Mouse (Mus musculus): Measurements from ENCODE around the gene Il24. TPM values are rescaled to one million over a fixed set of nuclear protein-coding genes. Genes with fewer than 3 reads are reported as not detected.

Il24 gene
- polyA plus RNA-seq (2016; fragmentation: Nextera tagmentation; extraction: Ambion mirVana), result not detected in 2 replicates

GRCm38 (mm10) chr1:130887354-130887753 lies at the start of gene Il24:
TSS of gene Il24 (minus strand) at chr1:130887454.
- H3K9me3 ChIP-seq, result no peaks in the 10 kb centered on the region
- H3K4me2 ChIP-seq, result no peak within 1 kb of the TSS
- ATAC-seq (ENCODE audit: insufficient number of reproducible peaks, insufficient read depth, low FRiP score, low TSS enrichment, low read depth), result no peak
- no peak within 1 kb of the TSS for H3K27ac ChIP-seq
- no peaks in the 10 kb centered on the region for H3K4me1 ChIP-seq (replicated peaks)
- H3K27me3 ChIP-seq, result no peaks in the 10 kb centered on the region
- H3K9ac ChIP-seq (replicated peaks), result no peak within 1 kb of the TSS
- H3K4me3 ChIP-seq (replicated peaks), result no peak within 1 kb of the TSS
- no peaks in the 10 kb centered on the region for H3K36me3 ChIP-seq

GRCm38 (mm10) chr1:130936351-130936750 lies 49.1 kb upstream of the Il24 start:
- Histone ChIP-seq H3K4me3 (replicated peaks) (no peak overlapping the region), H3K27ac (no peak overlapping the region), H3K9me3 (no peaks in the 10 kb centered on the region), H3K36me3 (no peaks in the 10 kb centered on the region), H3K9ac (replicated peaks) (no peak overlapping the region), H3K4me2 (no peak overlapping the region), H3K27me3 (no peaks in the 10 kb centered on the region), H3K4me1 (replicated peaks) (peaks cover 6% of the 10 kb centered on the region; the same call in 1 of the 2 replicates)
- WGBS, result 6% methylated on average over 6 of the region's 6 CpGs
- ATAC-seq (ENCODE audit: insufficient number of reproducible peaks, insufficient read depth, low FRiP score, low TSS enrichment, low read depth), result no peak

- Histone ChIP-seq H3K27ac (no peak overlapping the region), H3K27me3 (no peaks in the 10 kb centered on the region), H3K36me3 (no peaks in the 10 kb centered on the region), H3K9ac (replicated peaks) (no peak overlapping the region), H3K4me2 (no peak overlapping the region), H3K4me3 (replicated peaks) (no peak overlapping the region), H3K9me3 (no peaks in the 10 kb centered on the region), H3K4me1 (replicated peaks) (no peaks in the 10 kb centered on the region)
- no peak for ATAC-seq (ENCODE audit: insufficient number of reproducible peaks, insufficient read depth, low FRiP score, low TSS enrichment, low read depth)
Measured at GRCm38 (mm10) chr1:130926484-130926883, 39.2 kb upstream of the Il24 start.

- Histone ChIP-seq H3K36me3 (no peaks in the 10 kb centered on the region), H3K9ac (replicated peaks) (no peak overlapping the region), H3K4me3 (replicated peaks) (no peak overlapping the region), H3K9me3 (no peaks in the 10 kb centered on the region), H3K4me1 (replicated peaks) (no peaks in the 10 kb centered on the region), H3K27ac (no peak overlapping the region), H3K4me2 (no peak overlapping the region), H3K27me3 (no peaks in the 10 kb centered on the region)
- ATAC-seq (ENCODE audit: insufficient number of reproducible peaks, insufficient read depth, low FRiP score, low TSS enrichment, low read depth), result no peak
- WGBS, result 27% methylated on average over 1 of the region's 1 CpGs
Measured at GRCm38 (mm10) chr1:130918323-130918980, 31.2 kb upstream of the Il24 start.

GRCm38 (mm10) chr1:130911401-130912010 lies 24.3 kb upstream of the Il24 start, which contains the start of gene Il20:
TSS of gene Il20 (minus strand) at chr1:130911451.
- H3K4me2 ChIP-seq, result no peak within 1 kb of the TSS
- H3K27me3 ChIP-seq, result no peaks in the 10 kb centered on the region
- H3K4me1 ChIP-seq (replicated peaks), result no peaks in the 10 kb centered on the region
- no peaks in the 10 kb centered on the region for H3K36me3 ChIP-seq
- no peak for ATAC-seq (ENCODE audit: insufficient number of reproducible peaks, insufficient read depth, low FRiP score, low TSS enrichment, low read depth)
- WGBS, result 88% methylated on average over 12 of the region's 12 CpGs
- H3K27ac ChIP-seq, result no peak within 1 kb of the TSS
- no peak within 1 kb of the TSS for H3K9ac ChIP-seq (replicated peaks)
- H3K4me3 ChIP-seq (replicated peaks), result no peak within 1 kb of the TSS
- H3K9me3 ChIP-seq, result no peaks in the 10 kb centered on the region

- H3K9me3 ChIP-seq, result no peaks in the 10 kb centered on the region
- H3K27me3 ChIP-seq, result no peaks in the 10 kb centered on the region
- 84% methylated on average over 7 of the region's 7 CpGs for WGBS
- no peak for ATAC-seq (ENCODE audit: insufficient number of reproducible peaks, insufficient read depth, low FRiP score, low TSS enrichment, low read depth)
- H3K4me3 ChIP-seq (replicated peaks), result no peak overlapping the region
- H3K27ac ChIP-seq, result no peak overlapping the region
- H3K4me2 ChIP-seq, result no peak overlapping the region
- H3K4me1 ChIP-seq (replicated peaks), result no peaks in the 10 kb centered on the region
- H3K36me3 ChIP-seq, result no peaks in the 10 kb centered on the region
- H3K9ac ChIP-seq (replicated peaks), result no peak overlapping the region
Measured at GRCm38 (mm10) chr1:130902505-130902904, 15.3 kb upstream of the Il24 start.

- Histone ChIP-seq H3K36me3 (no peaks in the 10 kb centered on the region), H3K9ac (replicated peaks) (no peak overlapping the region), H3K4me1 (replicated peaks) (no peaks in the 10 kb centered on the region), H3K27me3 (no peaks in the 10 kb centered on the region), H3K27ac (no peak overlapping the region), H3K9me3 (no peaks in the 10 kb centered on the region), H3K4me2 (no peak overlapping the region), H3K4me3 (replicated peaks) (no peak overlapping the region)
- ATAC-seq (ENCODE audit: insufficient number of reproducible peaks, insufficient read depth, low FRiP score, low TSS enrichment, low read depth), result no peak
- 64% methylated on average over 6 of the region's 6 CpGs for WGBS
Measured at GRCm38 (mm10) chr1:130894468-130894867, 7.2 kb upstream of the Il24 start.

- WGBS, result 71% methylated on average over 9 of the region's 9 CpGs
- no peak overlapping the region for H3K9ac ChIP-seq (replicated peaks)
- no peak overlapping the region for H3K4me2 ChIP-seq
- no peaks in the 10 kb centered on the region for H3K27me3 ChIP-seq
- ATAC-seq (ENCODE audit: insufficient number of reproducible peaks, insufficient read depth, low FRiP score, low TSS enrichment, low read depth), result no peak
- H3K36me3 ChIP-seq, result no peaks in the 10 kb centered on the region
- no peaks in the 10 kb centered on the region for H3K9me3 ChIP-seq
- no peak overlapping the region for H3K4me3 ChIP-seq (replicated peaks)
- H3K27ac ChIP-seq, result no peak overlapping the region
- no peaks in the 10 kb centered on the region for H3K4me1 ChIP-seq (replicated peaks)
Measured at GRCm38 (mm10) chr1:130893329-130894040, 6.2 kb upstream of the Il24 start.

- no peak for ATAC-seq (ENCODE audit: insufficient number of reproducible peaks, insufficient read depth, low FRiP score, low TSS enrichment, low read depth)
Measured at GRCm38 (mm10) chr1:130892446-130892845, 5.2 kb upstream of the Il24 start.

GRCm38 (mm10) chr1:130883146-130883545 lies 4.1 kb downstream of the Il24 start:
- no peak overlapping the region for H3K4me2 ChIP-seq
- H3K9me3 ChIP-seq, result no peaks in the 10 kb centered on the region
- no peak overlapping the region for H3K9ac ChIP-seq (replicated peaks)
- peaks cover 22% of the 10 kb centered on the region for H3K27me3 ChIP-seq
- H3K4me1 ChIP-seq (replicated peaks), result peaks cover 1% of the 10 kb centered on the region; the same call in 1 of the 2 replicates
- no peak overlapping the region for H3K27ac ChIP-seq
- H3K36me3 ChIP-seq, result no peaks in the 10 kb centered on the region
- WGBS, result 81% methylated on average over 4 of the region's 4 CpGs
- no peak for ATAC-seq (ENCODE audit: insufficient number of reproducible peaks, insufficient read depth, low FRiP score, low TSS enrichment, low read depth)
- H3K4me3 ChIP-seq (replicated peaks), result no peak overlapping the region

More at GRCm38 (mm10) chr1:130892446-130892845, 5.2 kb upstream of the Il24 start:
- Histone ChIP-seq H3K9me3 (no peaks in the 10 kb centered on the region), H3K27ac (no peak overlapping the region), H3K4me1 (replicated peaks) (no peaks in the 10 kb centered on the region), H3K4me2 (no peak overlapping the region), H3K4me3 (replicated peaks) (no peak overlapping the region), H3K27me3 (no peaks in the 10 kb centered on the region), H3K9ac (replicated peaks) (no peak overlapping the region), H3K36me3 (no peaks in the 10 kb centered on the region)
- 85% methylated on average over 1 of the region's 1 CpGs for WGBS

GRCm38 (mm10) chr1:130879927-130880326 lies 7.3 kb downstream of the Il24 start:
- H3K4me2 ChIP-seq, result no peak overlapping the region
- no peaks in the 10 kb centered on the region for H3K9me3 ChIP-seq
- H3K27ac ChIP-seq, result no peak overlapping the region
- no peaks in the 10 kb centered on the region for H3K36me3 ChIP-seq
- WGBS, result 88% methylated on average over 7 of the region's 7 CpGs
- no peak overlapping the region for H3K4me3 ChIP-seq (replicated peaks)
- H3K9ac ChIP-seq (replicated peaks), result no peak overlapping the region
- no peak for ATAC-seq (ENCODE audit: insufficient number of reproducible peaks, insufficient read depth, low FRiP score, low TSS enrichment, low read depth)
- H3K4me1 ChIP-seq (replicated peaks), result peaks cover 4% of the 10 kb centered on the region; the same call in 1 of the 2 replicates
- H3K27me3 ChIP-seq, result peaks cover 33% of the 10 kb centered on the region
